Mouse (Mus musculus): ENCODE measurements around the gene Tbc1d5. TPM values are rescaled to one million over a fixed set of nuclear protein-coding genes. Genes with fewer than 3 reads are reported as not detected.

Gene Tbc1d5
- polyA plus RNA-seq, 1 experiment from 2014 or later: 11.0 TPM

DNA sequence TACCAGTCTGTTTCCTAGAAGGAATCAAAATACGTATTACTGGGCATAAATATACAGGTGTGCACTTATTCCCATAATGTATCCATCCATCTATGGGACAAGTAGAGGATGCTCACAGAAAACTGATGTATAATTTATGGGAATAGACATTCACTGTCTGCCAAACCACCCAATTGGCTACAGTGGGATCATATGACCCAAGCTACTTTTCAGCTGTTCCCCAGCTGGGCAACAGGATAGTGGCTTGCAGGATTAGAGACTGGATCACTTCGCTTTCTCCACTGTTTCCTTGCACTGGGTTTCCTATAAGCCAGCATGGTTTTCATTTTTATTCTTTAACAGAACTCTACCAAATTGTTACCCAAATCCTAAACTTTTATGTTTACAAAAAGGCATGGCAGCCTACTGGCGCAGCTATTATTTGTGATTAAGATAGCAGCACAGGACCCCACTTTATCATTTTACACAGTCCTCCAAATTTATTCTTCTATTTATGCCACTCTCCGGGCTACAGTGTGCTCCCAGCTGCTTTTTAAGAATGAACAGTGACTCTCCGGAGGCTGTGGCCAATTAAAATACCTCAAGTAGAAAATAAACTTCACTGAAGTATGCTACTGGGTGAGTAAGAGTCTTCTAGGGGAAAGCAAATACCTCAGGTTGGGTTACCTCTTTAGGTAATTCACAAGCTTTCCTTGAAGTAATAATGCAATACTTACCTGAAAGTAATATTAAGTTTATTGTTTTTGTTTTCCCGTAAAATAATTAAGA lies 270.4 kb downstream of the Tbc1d5 start:
- no peak overlapping the region for H3K4me3 ChIP-seq
- H3K27me3 ChIP-seq (ENCODE audit: poor library complexity, severe bottlenecking): no peaks in the 10 kb centered on the region
- H3K9me3 ChIP-seq: no peaks in the 10 kb centered on the region
- 82% methylated on average over 6 of the region's 6 CpGs for WGBS
- H3K36me3 ChIP-seq (replicated peaks): no peaks in the 10 kb centered on the region
- no peak for DNase-seq (ENCODE audit: extremely low spot score, low spot score)
- H3K4me1 ChIP-seq: peaks cover 17% of the 10 kb centered on the region
- no peak overlapping the region for H3K27ac ChIP-seq

DNA sequence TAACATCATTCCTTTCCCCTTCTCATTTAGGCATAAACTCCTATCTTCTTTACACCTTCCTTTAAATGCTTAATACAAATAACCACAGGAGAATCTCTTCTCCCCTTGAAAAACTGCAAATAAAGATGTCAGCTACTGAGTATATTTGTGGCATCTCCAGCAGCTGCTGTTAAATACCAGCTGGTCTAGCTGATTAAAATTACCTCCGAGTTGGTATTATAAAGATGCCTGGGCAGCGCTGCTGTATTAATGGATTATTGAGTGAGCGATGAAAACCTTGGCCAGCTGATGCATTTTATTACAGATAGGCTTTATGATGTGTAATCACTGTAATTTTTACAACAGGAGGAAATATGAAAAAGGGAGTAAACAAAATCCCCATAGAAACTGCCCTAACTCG lies 271.0 kb downstream of the Tbc1d5 start:
- Histone ChIP-seq H3K27ac (no peak overlapping the region), H3K27me3 (ENCODE audit: poor library complexity, severe bottlenecking) (no peaks in the 10 kb centered on the region), H3K4me3 (no peak overlapping the region), H3K9me3 (no peaks in the 10 kb centered on the region), H3K4me1 (peaks cover 17% of the 10 kb centered on the region), H3K36me3 (replicated peaks) (no peaks in the 10 kb centered on the region)
- no peak for DNase-seq (ENCODE audit: extremely low spot score, low spot score)
- 92% methylated on average over 4 of the region's 4 CpGs for WGBS

DNA sequence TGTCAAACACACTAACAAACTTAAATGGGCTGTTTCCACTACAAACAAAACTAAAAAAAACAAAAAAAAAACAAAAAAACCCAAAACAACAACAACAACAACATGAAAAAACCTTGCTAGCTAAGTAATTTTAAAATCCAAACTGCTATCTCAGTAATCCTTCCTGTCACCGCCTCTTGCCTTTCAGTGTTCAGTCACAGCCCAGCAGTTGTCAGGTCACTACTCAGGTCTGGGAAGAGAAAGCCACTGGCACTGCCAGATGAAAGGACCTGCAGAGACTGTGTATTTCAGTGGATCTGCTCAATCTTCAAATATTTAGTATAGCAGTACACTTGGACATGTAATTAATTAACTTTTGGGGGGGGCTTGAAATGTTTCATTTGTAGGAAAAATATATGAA lies 272.5 kb downstream of the Tbc1d5 start:
- Histone ChIP-seq H3K36me3 (replicated peaks) (no peaks in the 10 kb centered on the region), H3K27me3 (ENCODE audit: poor library complexity, severe bottlenecking) (no peaks in the 10 kb centered on the region), H3K4me1 (peaks cover 17% of the 10 kb centered on the region), H3K4me3 (no peak overlapping the region), H3K27ac (no peak overlapping the region), H3K9me3 (no peaks in the 10 kb centered on the region)
- DNase-seq (ENCODE audit: extremely low spot score, low spot score): no peak
- 38% methylated on average over 1 of the region's 1 CpGs for WGBS

DNA sequence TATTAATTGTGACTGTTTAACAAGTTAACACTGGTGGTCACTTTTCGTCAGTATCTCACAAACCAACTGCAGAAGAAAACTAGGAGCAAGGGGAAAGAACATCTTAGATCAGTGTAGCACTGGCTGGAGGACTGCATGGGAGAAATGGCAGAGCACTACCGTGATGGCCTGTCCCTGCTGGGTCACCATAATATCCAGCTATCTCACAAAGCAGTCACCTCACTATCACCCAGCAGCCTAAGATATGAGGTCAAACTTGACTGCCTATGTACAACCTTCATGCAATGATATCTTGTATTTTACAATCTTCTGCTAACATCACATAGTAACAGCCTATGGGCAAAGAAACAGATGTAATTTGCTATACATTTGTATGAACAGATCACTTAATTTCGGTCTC lies 274.7 kb downstream of the Tbc1d5 start:
- DNase-seq (ENCODE audit: extremely low spot score, low spot score): no peak
- Histone ChIP-seq H3K4me1 (peaks cover 17% of the 10 kb centered on the region), H3K36me3 (replicated peaks) (no peaks in the 10 kb centered on the region)

DNA sequence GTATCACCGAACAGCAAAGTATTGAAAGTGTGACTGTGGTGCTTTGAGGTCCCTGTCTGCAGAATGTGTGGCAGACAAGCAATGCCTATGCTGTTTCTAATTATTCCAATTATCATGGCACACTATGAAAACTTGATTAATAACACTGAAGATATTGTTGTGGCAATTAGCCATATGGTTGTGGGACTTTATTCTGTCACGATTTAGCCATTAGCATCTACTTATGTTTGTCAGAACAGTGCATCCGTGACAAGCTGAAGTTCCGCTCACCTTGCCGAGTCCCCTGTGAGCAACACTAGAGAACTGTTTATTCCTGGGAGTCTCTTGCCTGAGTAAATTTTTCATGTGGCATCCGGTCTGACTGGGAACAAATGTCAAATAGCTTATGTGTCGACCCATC lies 281.3 kb downstream of the Tbc1d5 start:
- H3K27ac ChIP-seq: no peak overlapping the region
- DNase-seq (ENCODE audit: extremely low spot score, low spot score): no peak
- no peak overlapping the region for H3K4me3 ChIP-seq
- no peaks in the 10 kb centered on the region for H3K36me3 ChIP-seq (replicated peaks)
- 87% methylated on average over 7 of the region's 7 CpGs for WGBS
- H3K4me1 ChIP-seq: no peaks in the 10 kb centered on the region
- H3K27me3 ChIP-seq (ENCODE audit: poor library complexity, severe bottlenecking): no peaks in the 10 kb centered on the region
- H3K9me3 ChIP-seq: no peaks in the 10 kb centered on the region

More for the DNA sequence above, 274.7 kb downstream of the Tbc1d5 start:
- Histone ChIP-seq H3K4me3 (no peak overlapping the region), H3K9me3 (no peaks in the 10 kb centered on the region), H3K27ac (no peak overlapping the region), H3K27me3 (ENCODE audit: poor library complexity, severe bottlenecking) (no peaks in the 10 kb centered on the region)
- 89% methylated on average over 3 of the region's 3 CpGs for WGBS

DNA sequence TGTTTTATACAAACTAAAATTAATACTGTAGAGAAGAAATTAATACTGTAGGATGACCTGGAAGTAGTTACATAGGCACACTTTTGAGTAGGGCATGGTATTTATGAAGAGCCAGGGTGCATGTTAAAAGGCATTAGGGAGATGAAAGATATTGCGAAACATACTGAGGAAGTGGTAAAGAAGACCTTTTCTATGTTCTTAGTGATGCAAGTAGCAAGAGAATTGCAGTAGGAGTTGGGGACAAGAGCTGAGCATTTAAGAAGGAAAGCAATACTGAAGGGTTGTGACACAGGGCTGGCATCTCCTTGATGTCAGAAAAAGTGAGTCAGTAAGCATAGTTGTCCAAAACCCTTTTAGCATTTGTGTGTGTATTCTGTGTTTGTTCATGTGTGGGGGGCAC lies 289.7 kb downstream of the Tbc1d5 start:
- Histone ChIP-seq H3K27ac (no peak overlapping the region), H3K9me3 (no peaks in the 10 kb centered on the region), H3K4me1 (no peaks in the 10 kb centered on the region), H3K36me3 (replicated peaks) (no peaks in the 10 kb centered on the region), H3K27me3 (ENCODE audit: poor library complexity, severe bottlenecking) (no peaks in the 10 kb centered on the region), H3K4me3 (no peak overlapping the region)
- WGBS: 98% methylated on average over 1 of the region's 1 CpGs
- no peak for DNase-seq (ENCODE audit: extremely low spot score, low spot score)

DNA sequence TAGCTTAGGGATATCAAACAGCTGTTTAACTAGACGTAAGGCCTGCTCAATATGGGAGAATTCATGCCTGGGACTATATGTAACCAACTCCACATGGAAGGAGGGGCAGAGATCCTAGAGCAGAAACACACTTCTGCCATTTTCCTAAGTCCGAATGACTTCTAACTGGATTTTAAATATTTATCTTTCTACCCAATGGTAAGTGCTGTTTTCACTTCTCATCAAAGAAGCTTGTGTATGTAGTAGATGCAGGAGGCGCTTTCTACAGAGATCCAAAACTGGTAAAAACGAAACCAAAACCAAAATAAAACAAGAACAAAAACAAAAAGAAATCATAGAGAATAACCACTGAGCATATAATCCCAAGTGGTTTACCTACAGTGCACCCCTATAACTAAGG lies 299.2 kb downstream of the Tbc1d5 start:
- no peaks in the 10 kb centered on the region for H3K27me3 ChIP-seq (ENCODE audit: poor library complexity, severe bottlenecking)
- no peak overlapping the region for H3K27ac ChIP-seq
- no peaks in the 10 kb centered on the region; the same call in 1 of the 2 replicates for H3K9me3 ChIP-seq
- H3K36me3 ChIP-seq (replicated peaks): no peaks in the 10 kb centered on the region
- no peak overlapping the region for H3K4me3 ChIP-seq
- no peaks in the 10 kb centered on the region for H3K4me1 ChIP-seq
- 92% methylated on average over 4 of the region's 4 CpGs for WGBS
- no peak for DNase-seq (ENCODE audit: extremely low spot score, low spot score)

DNA sequence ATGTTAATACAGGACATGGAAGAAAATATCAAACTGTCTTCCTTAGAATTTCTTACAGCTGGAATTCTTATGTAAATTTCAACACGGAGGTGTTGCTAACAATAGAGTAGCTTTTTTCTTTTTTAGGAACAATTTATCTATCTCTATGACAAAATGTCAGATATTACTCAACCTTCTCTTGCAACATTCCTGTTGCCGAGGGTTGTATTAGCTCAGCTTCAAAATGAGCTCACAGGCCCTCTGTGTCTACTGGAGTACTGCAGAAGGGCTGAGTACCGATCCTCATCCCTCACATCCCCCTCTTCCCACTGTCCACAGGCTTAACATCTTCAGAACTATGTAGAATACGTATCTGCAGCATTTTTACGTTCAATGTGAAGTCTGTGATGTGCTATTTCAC lies 302.7 kb downstream of the Tbc1d5 start:
- 92% methylated on average over 5 of the region's 5 CpGs for WGBS

DNA sequence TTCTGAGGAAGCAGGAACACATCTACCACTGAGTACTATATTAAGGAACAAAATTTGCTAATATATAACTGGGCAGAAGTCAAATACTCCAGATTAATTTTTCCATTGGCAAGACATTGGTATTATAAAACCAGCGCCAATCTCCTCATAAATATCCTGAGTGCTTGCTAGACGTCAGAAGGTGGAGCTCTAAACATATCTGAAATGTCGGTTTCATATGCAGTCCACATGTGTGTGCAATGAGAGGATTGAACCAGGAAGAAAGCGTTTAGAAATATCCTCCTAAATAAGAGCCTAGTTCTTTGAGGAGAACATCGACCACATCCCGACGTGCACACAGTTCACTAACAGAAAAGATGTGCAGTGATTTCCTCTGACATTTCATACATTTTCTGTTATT lies 305.1 kb downstream of the Tbc1d5 start:
- H3K36me3 ChIP-seq (replicated peaks): no peaks in the 10 kb centered on the region
- no peak overlapping the region for H3K27ac ChIP-seq
- 89% methylated on average over 7 of the region's 7 CpGs for WGBS
- no peaks in the 10 kb centered on the region for H3K27me3 ChIP-seq (ENCODE audit: poor library complexity, severe bottlenecking)
- no peaks in the 10 kb centered on the region for H3K4me1 ChIP-seq
- no peak overlapping the region for H3K4me3 ChIP-seq
- no peaks in the 10 kb centered on the region for H3K9me3 ChIP-seq
- DNase-seq (ENCODE audit: extremely low spot score, low spot score): no peak

More for the DNA sequence above, 302.7 kb downstream of the Tbc1d5 start:
- Histone ChIP-seq H3K4me1 (no peaks in the 10 kb centered on the region), H3K36me3 (replicated peaks) (no peaks in the 10 kb centered on the region), H3K27ac (no peak overlapping the region), H3K9me3 (no peaks in the 10 kb centered on the region; the same call in 1 of the 2 replicates), H3K27me3 (ENCODE audit: poor library complexity, severe bottlenecking) (no peaks in the 10 kb centered on the region), H3K4me3 (no peak overlapping the region)
- no peak for DNase-seq (ENCODE audit: extremely low spot score, low spot score)

DNA sequence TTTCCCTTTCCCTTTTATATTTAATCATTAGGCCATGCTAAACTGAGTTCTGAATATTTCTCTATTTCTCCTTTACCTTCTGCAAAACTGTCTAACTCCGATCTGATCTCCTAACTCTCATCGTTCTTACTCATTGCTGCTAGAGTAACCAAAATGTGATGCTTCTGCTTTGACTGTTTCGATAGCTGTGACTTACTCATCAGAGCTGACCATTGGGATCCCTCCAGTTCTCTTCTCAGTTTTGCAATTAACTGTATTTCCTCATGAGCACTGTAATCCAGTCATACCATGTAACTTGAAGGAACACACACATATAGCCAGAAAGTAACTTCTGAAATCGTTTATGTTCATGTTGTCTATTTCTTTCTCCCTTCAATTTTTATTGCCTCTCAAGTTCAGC lies 306.6 kb downstream of the Tbc1d5 start:
- Histone ChIP-seq H3K4me3 (no peak overlapping the region), H3K27me3 (ENCODE audit: poor library complexity, severe bottlenecking) (no peaks in the 10 kb centered on the region), H3K9me3 (no peaks in the 10 kb centered on the region), H3K36me3 (replicated peaks) (no peaks in the 10 kb centered on the region), H3K27ac (no peak overlapping the region), H3K4me1 (no peaks in the 10 kb centered on the region)
- WGBS: 93% methylated on average over 4 of the region's 4 CpGs
- no peak for DNase-seq (ENCODE audit: extremely low spot score, low spot score)

DNA sequence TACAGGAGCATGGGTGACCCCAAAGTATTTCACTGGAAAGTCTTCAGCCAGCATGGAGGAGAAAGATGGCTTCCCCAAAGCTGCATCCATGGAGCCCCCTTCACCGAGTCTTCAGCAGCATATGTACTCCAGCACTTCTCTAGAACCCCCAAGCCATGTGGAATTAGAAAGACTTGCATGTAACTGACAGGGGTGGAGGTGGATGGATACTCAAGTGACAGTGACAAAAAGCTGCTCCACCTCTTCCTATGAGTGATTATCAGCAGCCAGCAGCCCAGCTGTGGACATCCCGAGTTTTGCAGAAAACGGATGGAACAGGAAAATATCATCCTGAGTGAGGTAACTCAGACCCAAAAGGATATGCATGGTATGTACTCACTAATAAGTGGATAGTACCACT lies 311.9 kb downstream of the Tbc1d5 start:
- 94% methylated on average over 3 of the region's 3 CpGs for WGBS

DNA sequence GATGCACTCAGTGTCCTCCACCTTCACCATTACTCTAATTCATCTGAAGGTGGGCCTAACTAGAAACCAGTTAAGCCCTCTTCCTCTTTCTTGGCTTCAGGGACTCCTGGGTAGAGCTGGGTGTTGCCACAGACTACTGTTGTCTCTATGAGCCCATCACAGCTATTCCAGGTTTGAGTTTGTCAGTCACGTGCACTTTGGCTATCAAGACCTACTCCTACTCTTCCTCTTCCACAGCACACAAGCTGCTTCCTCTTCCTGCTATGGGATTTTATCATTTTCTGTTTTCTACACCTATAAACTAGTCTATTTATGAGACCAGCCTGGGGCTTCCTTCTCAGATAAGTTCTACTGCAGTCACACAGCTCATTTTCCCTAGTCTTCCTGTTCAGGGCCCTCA lies 314.4 kb downstream of the Tbc1d5 start:
- 94% methylated on average over 1 of the region's 1 CpGs for WGBS
- DNase-seq (ENCODE audit: extremely low spot score, low spot score): no peak
- no peak overlapping the region for H3K27ac ChIP-seq
- no peak overlapping the region for H3K4me3 ChIP-seq
- no peaks in the 10 kb centered on the region for H3K36me3 ChIP-seq (replicated peaks)
- H3K27me3 ChIP-seq (ENCODE audit: poor library complexity, severe bottlenecking): no peaks in the 10 kb centered on the region
- no peaks in the 10 kb centered on the region for H3K4me1 ChIP-seq
- H3K9me3 ChIP-seq: no peaks in the 10 kb centered on the region

More for the DNA sequence above, 311.9 kb downstream of the Tbc1d5 start:
- H3K4me1 ChIP-seq: no peaks in the 10 kb centered on the region
- H3K27ac ChIP-seq: no peak overlapping the region
- H3K4me3 ChIP-seq: no peak overlapping the region
- no peaks in the 10 kb centered on the region for H3K27me3 ChIP-seq (ENCODE audit: poor library complexity, severe bottlenecking)
- no peaks in the 10 kb centered on the region for H3K9me3 ChIP-seq
- no peaks in the 10 kb centered on the region for H3K36me3 ChIP-seq (replicated peaks)
- DNase-seq (ENCODE audit: extremely low spot score, low spot score): no peak

DNA sequence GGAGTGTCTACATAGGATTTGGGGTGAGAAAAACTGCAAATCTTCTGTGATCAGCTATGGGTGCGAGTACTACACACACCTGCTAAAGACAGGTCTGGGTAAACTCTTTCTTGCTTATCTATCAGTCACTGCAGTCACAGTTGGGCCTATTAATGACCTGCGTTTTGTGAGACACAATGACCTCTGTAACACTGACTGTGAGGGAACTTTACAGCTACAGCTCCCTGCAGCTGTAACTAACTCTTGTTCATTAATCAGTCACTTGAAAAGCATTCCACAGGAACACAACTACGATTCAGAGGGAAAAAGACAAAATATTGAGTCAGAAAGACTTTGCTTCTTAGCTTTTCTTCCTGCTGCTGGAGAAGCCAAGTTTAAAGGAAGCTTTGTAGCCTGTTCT lies 325.9 kb downstream of the Tbc1d5 start:
- no peaks in the 10 kb centered on the region for H3K36me3 ChIP-seq (replicated peaks)
- 29% methylated on average over 3 of the region's 3 CpGs for WGBS
- no peaks in the 10 kb centered on the region for H3K9me3 ChIP-seq
- DNase-seq (ENCODE audit: extremely low spot score, low spot score): no peak
- no peaks in the 10 kb centered on the region for H3K27me3 ChIP-seq (ENCODE audit: poor library complexity, severe bottlenecking)
- no peak overlapping the region for H3K27ac ChIP-seq
- peaks cover 7% of the 10 kb centered on the region for H3K4me1 ChIP-seq
- H3K4me3 ChIP-seq: no peak overlapping the region

DNA sequence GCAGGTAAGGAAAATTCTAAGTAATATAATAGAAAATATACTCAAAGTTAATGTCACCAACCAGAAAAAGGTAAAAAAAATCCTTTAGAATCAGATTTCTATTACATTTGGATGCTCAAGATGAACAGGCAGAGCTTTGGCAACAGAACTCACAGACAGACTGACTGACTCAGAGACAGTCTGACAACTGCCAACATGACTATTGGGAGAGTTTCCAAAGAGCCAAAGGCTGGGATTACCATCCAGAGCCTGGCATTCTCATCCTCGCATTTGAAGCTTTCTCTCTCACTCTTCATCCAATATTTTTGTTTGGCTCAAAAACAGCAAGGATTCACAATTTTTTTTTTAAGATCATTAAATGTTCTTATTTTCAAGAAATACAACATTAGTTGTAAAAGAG lies 327.8 kb downstream of the Tbc1d5 start:
- no peaks in the 10 kb centered on the region for H3K36me3 ChIP-seq (replicated peaks)
- no peak overlapping the region for H3K4me3 ChIP-seq
- 88% methylated on average over 1 of the region's 1 CpGs for WGBS
- H3K27ac ChIP-seq: no peak overlapping the region
- no peak for DNase-seq (ENCODE audit: extremely low spot score, low spot score)
- peaks cover 7% of the 10 kb centered on the region for H3K4me1 ChIP-seq
- H3K27me3 ChIP-seq (ENCODE audit: poor library complexity, severe bottlenecking): no peaks in the 10 kb centered on the region
- H3K9me3 ChIP-seq: no peaks in the 10 kb centered on the region

Measured in forebrain, embryonic 10.5 days (tissue).